Mouse (Mus musculus): Measurements from ENCODE around the gene Plin2.

Plin2 gene

DNA sequence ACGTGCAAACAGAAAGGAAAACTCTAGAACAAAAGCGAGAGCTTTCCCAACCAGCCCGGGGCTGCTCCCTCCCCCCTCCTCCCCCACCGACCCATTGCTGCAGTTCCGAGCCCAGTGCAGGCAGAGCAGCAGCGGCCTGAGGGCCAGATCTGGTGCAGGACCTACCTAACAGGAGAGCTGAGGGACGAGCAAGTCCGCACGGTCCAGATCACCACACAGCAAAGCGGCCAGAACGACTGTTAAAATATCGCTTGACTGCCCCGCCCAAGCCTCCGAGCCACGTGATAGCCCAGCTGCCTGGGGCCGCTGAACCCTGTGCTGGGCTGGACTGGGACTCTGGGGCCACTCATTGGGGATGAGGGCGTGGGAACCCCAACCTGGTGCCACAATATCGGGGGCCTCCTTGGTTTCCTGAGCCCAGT, at the start of gene Plin2:
Gene Plin2 (minus strand): TSS at position 281 of the 422 bp plus-strand sequence.
- DNase-seq (ENCODE audit: low read depth), result peak; percentile 56

DNA sequence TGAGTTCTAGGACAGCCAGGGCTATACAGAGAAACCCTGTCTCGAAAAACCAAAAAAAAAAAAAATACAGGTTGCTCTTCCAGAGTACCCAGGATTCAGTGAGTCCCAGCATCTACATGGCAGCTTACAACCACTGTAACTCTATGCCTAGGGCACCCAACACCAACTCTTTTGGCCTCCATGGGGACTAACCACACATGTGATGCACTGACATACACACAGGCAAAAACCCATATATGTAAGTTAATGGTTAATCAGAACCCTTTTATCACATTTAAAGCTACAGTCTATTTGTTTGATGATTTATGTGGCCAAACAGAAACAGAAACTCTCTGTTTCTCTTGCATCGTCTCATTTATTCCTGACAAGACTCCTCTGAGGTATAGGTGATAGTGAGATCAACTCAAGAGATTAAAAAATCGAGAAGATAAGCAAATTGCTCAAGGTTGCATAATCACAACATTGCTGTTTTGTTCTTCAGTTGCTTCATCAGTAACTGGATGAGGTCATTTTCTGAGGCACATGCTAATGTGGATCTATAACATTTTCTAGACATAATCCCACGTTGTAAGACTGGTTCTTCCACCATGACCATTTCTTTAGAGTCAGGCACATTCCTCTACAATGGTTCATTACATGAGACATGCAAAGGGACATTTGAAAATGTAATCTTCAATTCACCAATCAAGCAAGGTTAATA, 49.2 kb upstream of the Plin2 start:
- no peak for DNase-seq (ENCODE audit: low read depth)

DNA sequence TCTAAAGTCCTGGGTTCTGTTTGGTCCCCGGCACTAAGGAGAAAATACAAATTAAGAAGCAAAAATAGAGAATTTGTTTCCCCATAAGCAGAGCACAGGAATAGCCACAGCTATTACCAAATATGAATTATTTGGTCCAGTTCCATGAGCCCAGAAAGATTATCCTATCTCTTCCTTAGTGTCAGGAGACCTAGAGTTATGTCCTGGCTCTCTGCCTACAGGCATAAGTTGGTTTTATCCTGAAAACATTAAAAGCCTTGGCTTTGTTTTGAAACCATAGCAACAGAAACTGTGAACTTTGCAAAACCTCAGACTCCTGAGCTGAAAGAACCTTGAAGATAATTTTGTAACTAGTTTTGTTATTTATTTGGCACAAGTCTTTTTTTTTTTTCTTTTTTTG, 47.3 kb upstream of the Plin2 start:
- DNase-seq (ENCODE audit: low read depth), result no peak

DNA sequence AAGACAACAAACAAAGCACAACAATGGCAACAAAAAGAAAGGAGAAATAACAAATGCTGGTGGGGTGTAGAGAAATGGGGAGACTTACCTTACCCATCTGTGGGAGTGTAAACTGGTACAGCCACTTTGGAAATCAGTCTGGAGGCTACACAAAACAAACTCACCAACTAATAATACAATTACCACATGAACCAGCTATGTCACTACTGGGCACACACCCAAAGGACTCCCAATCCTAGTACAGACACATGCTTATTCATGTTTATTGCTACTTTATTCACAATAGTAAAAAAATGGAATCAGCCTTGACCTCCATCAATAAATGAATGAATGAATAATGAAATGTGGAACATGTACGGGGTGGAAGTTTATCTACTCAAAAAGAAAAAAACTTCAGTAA, 45.5 kb upstream of the Plin2 start:
- no peak for DNase-seq (ENCODE audit: low read depth)

DNA sequence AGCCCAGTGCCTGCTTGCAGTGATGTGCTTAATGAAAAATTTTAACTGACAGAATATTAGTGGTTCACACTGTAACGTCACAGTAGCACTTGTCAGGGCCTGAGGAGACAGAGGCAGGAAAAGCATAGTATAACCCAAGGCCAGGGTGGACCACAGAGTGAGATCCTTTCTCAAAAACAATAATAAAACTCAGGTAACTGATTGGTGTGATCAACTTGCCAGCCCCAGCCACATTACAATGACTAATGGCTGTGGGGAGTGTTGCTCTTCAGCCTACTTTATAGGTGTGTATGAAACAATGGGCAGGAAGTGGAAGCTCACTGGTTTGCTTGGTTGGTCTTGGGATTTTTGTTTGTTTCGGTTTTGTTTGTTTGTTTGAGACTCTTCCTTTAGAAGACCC, 43.7 kb upstream of the Plin2 start:
- DNase-seq (ENCODE audit: low read depth), result peak; percentile 33

DNA sequence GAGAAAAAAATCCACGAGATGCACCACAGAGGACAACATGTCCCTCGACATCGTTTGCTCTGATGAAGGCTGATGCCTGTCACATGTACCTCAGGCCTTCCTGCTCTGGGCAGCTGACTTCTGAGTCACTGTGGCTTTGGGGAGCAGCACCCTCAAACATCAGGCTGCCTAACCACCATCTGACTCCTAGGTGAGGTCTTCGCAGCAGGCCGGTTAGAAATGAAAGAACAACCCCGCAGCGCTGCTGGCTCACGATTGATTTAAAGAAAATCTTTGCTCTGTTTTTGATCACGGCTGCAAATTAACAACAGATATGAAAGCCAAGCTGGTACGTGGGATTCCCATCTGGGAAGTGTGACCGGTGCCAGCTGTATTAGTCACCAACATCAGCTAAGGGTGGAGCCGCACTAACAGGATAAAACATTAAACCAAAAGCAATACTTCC, 42.9 kb upstream of the Plin2 start:
- peak; percentile 64 for DNase-seq (ENCODE audit: low read depth)

DNA sequence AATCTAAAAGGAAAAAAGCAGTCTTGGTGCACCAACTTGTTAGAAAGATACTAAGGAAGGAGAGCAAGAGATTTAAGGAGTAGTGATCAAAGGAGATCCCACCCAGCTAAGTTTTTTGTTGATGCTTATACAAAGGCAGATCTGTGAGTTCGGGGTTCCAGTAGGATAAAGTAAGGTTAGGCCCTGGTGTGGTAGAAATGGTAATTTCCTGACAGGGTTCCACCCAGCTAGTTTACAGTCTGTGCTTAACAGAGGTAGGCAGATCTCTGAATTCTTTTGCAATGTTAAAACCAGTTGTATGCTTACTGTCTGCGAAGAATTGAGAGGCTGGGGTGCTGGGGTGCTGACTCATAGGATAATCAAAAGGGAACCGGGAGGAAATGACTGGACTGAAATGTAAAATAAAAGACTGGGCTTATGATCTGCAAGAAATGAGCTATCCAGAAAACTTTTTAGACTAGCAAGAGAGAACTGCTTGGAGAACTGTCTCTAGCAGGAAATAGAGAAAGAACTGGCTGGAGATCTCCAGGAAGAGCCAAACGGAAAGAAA, 40.9 kb upstream of the Plin2 start:
- DNase-seq (ENCODE audit: low read depth), result no peak

DNA sequence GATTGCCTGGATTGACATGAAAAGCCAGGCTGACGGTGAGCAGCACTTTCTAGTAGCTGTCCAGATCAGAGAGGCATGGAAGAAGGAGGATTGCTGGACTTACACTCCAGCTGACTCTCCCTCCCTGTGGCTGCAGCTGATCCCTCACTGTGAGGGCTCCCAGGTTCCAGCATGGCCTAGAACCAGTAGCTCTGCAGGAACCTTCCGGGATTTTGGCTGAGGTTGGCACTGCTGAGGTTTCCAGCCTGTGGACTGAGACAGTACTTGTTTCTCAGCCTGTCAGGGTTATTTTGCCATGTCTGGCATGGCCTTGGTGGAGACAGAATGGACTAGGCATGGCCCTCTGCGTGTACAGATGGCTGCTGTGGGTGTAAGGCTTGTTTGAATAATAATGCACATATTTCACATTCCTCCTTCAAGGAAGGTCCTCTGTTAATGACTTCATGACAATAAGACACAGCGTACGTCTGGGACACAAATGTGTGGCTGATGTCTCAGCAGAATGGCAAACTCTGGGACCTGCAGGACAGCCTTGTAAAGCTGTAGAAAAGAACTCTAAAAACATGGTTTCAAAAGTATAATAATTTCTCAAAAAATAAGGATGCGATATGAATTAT, 40.3 kb upstream of the Plin2 start:
- DNase-seq (ENCODE audit: low read depth), result no peak

DNA sequence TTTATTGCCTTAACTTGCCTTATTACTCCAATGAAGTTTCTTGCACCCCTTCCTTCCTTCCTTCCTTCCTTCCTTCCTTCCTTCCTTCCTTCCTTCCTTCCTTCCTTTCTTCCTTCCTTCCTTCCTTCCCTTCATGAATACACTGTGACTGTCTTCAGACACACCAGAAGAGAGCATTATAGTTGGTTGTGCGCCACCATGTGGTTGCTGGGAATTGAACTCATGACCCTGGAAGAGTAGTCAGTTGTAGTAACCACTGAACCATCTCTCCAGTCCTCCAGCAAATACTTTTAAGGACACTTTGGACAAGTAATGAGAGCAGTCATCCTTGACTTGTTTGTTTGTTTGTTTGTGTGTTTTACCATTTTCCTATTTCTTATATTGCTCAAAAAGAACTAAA, 38.9 kb upstream of the Plin2 start:
- no peak for DNase-seq (ENCODE audit: low read depth)

DNA sequence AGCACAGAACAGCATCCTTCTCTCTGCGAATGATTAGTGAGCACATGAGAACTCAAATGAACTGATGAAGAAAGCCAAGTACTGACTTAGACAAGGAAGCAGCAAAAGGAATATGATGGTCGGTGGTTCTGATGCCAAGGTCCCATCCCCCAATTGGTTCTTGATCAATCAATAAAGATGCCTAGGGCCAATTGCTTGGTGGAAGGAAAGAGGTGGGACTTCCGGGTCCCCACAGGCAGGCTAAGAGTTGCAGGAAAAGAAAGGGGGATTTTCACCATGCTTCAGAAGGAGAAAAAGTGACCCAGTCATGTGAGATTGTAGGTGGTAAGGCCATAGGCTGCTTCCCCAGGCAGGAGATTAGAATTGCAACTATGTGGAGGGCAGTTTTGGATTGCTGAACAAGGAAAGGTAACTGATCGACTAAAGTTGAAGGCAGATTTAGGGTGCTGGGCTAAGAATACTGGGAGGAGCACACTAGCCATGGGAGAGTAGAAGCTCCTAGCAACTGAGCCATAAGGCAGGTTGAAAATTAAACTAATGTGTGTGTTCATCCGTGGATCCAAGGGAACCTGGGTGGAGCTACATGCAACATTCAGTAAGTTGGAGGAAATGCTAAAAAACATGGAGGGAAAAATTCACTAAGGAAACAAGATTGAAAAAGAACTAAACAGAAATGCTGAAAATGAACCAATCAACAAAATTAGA, 29.5 kb upstream of the Plin2 start:
- no peak for DNase-seq (ENCODE audit: low read depth)

DNA sequence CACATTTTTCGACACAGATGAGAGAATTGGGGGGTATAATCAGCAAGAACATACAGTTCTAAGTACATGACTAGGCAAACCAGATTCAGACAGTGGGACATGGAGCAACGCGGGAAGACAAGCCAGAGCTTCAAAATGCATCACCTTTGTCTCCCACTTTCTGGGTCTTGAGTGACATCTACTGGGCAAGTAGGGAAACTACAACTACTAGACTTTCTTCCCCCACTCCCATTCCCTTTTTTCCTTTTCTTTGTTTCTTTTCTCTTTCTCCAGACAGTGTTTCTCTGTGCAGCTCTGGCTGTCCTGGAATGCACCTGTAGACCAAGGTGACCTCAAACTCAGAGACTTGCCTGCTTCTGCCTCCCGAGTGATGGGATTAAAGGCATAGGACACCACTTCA, 27.0 kb upstream of the Plin2 start:
- peak; percentile 77 for DNase-seq (ENCODE audit: low read depth)

DNA sequence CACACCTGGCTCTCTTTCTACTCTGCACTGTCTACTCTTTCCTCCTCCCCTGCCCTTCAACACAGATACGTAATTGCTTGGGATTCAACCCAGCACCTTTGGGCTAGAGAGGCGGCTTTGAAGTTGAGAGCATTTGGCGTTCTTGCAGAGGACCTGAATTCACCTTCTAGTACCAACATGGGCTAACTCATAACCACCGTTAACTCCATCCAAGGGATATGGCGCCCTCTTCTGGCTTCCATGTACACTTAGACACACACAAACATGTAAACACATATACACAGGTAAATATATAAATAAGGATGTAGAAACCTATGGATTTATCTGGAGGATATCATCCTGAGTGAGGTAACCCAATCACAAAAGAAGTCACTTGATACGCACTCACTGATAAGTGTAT, 25.2 kb upstream of the Plin2 start:
- peak; percentile 53 for DNase-seq (ENCODE audit: low read depth)

DNA sequence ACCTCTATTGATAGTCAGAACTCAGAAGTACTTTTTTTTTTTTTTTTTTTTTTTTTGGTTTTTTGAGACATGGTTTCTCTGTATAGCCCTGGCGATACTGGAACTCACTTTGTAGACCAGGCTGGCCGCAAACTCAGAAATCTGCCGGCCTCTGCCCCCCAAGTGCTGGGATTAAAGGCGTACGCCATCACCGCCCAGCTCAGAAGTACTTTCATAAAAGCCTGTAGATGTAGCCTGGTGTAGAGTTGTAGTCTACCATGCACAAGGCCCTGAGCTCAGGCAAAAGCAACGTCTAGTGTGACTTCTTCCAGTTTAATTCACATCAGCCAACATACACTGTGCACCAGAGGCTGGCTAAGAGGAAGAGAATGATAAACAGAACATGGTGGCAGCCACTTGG, 23.1 kb upstream of the Plin2 start:
- no peak for DNase-seq (ENCODE audit: low read depth)

DNA sequence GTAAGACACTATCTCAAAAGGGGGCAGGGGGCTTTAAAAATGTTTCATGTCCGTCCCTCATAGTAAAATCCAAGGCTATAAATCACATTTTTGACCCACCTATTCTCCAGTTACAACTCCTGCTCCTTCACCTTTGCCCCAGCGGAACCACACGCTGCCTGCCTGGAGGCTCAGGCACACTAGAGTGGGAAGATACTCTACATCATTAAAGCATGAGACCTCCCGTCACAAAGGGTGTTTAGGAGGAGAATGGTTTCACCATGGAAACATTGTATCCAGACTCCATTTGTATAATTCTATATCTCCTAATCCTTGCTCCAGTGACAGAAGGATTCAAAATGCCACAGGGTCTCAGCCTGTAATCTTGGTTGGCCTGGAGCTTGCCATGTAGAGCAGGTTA, 21.4 kb upstream of the Plin2 start:
- DNase-seq (ENCODE audit: low read depth), result no peak

DNA sequence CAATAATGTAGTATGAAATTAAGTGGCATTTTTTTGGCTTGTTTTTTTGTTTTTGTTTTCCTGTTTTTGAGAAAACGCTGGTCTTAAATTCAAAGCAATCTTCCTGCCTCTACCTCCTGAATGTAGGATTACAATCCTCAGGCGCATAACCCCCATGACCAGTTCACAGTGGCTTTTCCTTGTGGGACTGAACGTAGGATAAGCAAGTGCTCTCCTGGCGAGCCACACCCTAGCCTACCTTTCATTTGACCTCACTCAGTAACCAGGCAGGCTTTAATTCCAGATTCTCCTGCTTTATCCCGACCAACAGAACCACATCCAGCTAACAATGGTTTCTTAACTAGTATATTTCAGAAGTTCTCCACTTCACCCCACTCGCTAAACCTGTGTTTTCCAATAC, 20.9 kb upstream of the Plin2 start:
- no peak for DNase-seq (ENCODE audit: low read depth)

DNA sequence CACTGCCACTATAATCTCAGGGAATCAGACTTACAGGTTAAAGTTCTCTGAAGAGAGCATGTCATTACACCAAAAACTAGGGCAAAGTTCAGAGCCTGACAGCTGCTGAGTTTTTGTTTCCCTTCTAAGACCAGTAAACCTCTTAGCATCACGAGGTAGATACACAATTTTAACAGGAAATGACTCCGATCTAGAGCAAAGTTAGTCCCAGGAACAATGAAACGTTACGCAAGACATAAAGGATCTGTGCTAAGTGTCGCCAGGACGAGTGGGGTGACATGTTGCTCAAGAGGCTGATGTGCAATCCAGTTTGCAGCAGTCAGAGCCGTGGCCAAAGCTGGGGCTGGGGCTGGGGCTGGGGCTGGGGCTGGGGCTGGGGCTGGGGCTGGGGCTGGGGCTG, 20.3 kb upstream of the Plin2 start:
- DNase-seq (ENCODE audit: low read depth), result peak; percentile 40

DNA sequence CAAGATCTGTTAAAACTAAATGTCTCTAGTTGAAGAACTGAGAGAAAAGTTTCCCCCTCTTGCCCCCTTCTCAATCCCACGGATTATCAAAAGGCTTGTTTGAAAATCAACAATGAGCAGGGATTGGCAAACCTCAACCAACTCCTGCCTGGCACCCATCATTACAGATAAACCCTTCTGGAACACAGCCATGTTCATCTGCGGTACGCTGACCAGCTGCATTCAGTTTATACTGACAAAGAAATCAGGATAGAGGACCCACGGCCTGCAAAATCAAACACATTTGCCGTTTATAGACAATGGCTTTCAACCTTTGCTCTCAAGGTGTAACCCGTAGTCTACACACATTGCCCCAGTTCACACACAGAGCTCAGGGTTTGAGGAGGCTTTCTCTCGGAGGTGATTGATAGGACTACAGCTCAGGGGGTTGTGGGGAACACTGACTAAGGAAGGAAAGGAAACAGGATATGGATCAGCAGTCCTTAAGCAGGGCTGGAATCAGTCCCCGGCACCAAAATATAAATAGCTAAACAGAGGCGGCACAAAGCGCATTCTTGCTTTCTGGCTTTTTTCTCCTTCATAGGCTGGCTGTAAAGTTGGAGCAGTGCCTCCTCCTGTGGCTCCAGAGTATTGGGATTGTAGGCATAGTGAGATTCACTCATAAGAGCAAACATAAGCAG, 19.3 kb upstream of the Plin2 start:
- no peak for DNase-seq (ENCODE audit: low read depth)

DNA sequence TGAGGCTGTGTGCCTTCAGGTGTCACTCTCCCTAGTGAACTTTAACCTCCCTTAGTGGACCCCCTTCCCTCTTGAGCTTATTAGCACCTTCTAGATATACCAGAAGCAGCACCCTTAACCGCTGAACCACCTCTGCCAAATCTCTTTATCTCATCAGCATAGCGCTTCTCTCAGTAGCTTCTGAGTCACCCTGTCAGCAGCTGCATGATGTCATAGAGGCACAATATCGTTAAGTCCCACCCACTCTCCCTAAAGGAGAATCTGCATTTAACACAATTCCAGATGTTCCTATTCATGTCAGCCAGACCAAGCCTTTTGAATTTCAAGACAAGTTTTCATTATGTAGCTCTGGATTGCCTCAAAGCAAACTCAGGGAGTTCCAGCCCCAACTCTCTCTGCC, 16.7 kb upstream of the Plin2 start:
- no peak for DNase-seq (ENCODE audit: low read depth)

DNA sequence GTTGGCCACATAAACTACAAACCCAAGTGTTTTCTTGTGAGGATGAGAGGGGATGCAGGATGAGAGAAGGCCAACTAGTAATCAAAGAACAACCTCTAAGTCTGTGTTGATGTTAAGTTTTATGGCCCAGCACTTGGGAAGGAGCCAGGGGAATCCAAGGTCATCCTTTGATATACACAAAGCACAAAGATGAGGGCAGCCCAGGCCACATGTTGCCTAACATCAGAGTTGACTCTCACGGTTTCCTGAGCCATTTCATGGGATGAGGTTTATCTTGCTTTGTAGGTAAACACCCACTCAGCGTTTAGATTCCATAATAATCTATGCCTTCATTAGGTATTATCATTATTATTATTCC, 16.1 kb upstream of the Plin2 start:
- DNase-seq (ENCODE audit: low read depth), result no peak

DNA sequence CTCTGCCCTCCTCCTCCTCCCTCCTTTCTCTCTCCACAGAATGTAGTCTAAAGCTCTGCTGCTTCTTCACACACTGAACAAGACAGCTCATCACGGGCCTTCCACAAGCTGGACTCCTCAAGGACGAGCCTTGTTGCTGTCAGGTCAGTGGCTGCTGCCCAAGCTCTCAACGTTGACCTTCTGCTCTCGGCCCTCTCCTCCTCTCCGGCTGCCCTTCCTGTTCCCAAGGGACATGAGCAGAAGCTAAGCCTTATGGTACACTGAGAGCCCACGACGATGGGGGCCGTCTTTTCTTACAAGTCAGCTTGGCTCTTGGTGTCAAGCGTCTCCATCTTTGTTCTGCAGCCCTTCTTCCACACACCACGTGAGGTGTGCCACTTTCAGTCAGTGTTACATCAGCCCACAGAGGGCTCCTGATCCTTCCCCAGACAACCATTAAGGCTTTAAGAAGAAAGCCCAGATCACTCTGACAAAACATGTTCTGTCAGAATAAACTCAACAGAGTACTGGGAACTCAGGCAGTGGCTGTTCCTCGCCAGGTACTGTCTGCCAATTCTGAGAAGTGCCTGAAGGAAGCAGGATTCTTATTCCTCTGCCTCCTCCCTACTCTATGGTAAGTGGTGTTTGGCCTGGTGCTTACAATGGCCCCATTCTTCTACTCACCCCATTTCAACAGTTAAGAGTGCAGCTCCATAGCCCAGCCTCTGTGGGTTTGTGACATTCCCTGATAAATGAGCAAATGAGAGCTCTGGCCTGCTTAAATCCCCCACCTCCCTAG, 15.6 kb upstream of the Plin2 start:
- no peak for DNase-seq (ENCODE audit: low read depth)

DNA sequence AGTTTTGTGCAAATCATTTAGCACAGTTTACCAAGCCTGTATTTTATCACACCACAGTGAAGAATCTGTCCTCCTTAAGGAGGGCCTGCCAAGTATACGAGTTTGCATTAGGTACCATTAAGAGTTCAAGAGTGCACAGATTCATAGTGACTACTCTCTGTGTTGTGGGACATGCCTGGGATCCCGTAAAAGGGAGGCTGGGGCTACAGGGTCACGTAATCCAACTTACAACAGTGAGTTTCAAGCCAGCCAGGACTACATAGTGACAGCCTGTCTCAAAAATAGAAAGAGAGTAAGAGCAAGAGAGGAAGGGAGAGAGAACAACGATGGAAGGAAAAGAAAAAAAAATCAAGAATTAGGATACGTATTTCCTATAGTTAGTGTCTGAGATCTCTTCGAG, 14.9 kb upstream of the Plin2 start:
- no peak for DNase-seq (ENCODE audit: low read depth)

DNA sequence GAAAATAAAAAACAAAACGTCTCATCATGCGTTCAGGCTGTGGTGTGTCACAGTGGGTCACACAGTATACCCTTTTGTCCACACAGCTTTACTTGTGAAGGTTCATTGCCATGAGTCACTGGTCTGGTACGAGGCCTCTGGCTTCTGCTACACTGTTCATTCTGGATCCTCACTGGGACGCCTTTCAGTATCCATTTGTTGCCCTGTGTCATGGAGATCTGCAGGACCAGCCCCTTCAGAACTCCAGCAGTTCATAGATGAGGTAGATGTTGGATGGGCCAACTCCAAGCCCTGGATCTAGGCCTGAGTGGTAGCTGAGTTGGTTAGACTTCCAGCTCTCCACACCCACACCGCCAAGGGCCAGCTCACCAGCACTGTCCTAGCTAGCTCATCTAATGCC, 13.9 kb upstream of the Plin2 start:
- DNase-seq (ENCODE audit: low read depth), result no peak

Data from naive thymus-derived CD4-positive, alpha-beta T cell, adult 2 months (primary cell).